Mouse (Mus musculus): ENCODE data around the gene Dnajc5.

The Dnajc5 gene

DNA sequence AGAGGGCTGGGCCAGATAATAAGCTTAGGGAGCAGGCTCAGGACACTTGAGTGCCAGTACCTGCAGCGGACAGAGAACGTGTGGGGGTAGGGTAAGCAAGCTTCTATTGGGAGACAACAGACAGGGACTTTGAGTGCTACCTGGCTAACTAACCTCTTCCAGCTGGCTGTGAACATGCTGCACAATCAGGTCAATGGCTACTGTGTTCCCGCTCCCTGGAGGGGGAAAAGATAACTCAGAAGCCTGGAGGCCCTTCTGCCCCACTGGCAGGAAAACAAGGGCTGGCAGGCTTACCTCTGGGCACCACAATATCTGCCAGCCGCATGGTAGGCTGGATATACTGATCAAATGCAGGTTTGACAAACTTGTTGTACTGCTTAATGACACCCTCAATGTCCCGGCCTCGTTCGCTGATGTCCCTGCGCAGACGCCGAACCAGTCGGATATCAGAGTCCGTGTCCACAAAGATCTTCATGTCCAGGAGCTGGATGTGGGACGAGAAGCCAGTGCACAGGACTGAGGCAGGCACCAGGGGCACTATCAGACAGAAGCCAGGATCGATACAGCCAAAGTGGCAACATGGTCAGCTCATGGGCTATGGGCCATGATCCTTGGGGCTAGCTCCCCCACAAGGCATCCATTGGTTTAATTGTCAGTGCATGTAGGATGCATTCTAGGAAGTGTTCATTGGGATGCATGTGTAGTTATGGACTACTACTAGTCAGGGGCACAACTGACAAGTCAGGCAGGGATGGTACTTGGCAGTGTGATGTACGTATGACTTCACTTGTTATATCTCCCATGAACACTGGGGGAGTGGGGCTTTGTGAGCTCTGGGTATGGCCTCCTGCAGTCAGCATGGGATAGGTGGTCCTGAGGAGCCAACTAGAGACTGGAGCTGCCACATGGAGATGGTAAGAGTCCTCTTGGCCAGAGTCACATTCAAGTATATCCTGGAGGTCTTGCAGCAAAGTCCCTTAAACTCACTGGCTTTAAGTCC is 52.9 kb downstream of the Dnajc5 start:
- DNase-seq = peak; percentile 52 to 59

DNA sequence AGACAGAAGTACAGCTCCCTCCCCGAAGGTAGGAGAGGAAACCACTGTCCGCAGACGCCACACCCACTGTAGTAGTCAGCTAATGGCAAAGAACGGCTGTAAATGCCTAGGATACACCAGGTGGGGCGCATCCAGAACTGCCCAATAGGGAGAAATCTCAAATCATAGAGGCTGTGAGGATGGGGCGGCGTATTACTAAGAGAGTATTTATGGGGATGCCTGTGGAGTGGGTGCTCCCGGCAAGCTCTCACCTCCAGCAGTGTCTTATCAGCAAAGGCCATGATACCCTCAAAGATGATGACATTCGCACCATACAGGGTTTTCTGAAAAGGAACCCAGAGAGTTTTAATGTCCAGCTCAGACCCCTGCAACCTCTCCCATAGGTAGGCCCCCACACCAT is 53.7 kb downstream of the Dnajc5 start:
- DNase-seq = peak in 1 of 2 experiments; percentile 3

DNA sequence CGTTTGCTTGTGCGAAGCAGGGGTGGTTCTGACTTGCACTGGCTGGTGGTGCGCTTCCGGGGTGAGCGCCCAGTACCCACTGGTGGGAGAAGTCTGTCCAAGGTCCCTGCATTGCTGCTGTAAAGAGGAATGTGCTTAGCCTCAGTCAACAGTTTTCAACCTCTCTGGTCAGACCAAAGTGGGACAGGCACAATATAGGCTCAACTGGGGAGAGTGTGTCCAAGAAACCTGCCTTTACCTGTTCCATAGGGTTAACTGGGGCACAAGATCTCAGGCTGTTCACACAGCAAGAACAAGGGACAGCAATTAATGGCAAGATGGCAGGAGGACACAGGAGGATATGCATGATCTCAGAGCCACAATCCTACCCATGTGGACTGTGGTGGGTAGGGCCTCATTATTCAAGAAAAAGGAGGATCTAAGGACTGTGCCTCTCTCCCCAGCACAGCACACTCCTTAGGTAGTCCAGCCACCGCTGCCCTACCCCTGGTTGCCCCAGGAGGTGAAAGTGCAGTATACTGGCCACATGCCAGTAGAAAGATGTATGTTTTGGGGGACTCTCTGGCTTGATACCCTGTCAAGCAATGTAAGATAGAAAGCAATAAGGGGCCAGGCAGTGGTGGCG is 54.7 kb downstream of the Dnajc5 start:
- no peak for DNase-seq

DNA sequence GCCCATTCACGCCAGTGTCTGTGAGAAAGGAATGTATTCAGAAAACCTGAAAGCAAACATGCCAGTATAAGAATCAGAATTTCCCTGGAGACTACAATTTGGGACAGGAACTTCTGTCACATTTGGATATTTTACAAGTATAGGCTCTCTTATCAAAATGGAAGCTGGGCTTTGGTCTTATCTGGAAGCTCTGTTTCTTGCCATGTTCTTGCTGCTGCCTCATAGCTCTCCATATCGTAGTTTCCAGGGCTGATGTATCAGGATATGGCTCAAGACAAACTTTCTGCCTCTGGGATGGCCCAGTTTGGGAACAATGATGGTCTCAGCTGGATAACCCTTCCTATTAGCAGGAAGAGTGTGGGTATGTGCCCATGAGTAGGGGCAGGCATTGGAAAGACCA is 56.3 kb downstream of the Dnajc5 start:
- DNase-seq = peak in 1 of 2 experiments; percentile 0

DNA sequence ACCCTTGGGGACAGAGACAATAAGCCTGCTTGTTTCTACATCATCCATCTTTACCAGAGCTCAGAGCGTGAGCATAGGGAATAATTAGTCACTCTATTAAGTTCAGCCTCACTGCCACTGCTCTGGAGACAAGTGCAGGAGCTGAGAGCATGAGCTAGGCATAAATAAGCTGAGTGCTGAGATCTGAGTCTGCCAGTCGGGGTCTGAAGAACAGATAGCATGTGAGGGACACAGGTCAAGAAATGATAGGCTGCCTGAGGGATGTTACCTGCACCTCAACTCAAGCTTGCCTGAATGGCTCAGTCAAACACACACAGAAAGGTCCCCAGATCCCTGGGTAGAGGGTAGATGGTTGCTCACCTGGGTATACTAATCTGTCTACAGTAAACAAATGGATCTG is 56.8 kb downstream of the Dnajc5 start:
- peak; percentile 3 to 12 for DNase-seq

GRCm38 (mm10) chr2:181577981-181578581 is 57.8 kb downstream of the Dnajc5 start:
- peak; percentile 47 to 49 for DNase-seq

DNA sequence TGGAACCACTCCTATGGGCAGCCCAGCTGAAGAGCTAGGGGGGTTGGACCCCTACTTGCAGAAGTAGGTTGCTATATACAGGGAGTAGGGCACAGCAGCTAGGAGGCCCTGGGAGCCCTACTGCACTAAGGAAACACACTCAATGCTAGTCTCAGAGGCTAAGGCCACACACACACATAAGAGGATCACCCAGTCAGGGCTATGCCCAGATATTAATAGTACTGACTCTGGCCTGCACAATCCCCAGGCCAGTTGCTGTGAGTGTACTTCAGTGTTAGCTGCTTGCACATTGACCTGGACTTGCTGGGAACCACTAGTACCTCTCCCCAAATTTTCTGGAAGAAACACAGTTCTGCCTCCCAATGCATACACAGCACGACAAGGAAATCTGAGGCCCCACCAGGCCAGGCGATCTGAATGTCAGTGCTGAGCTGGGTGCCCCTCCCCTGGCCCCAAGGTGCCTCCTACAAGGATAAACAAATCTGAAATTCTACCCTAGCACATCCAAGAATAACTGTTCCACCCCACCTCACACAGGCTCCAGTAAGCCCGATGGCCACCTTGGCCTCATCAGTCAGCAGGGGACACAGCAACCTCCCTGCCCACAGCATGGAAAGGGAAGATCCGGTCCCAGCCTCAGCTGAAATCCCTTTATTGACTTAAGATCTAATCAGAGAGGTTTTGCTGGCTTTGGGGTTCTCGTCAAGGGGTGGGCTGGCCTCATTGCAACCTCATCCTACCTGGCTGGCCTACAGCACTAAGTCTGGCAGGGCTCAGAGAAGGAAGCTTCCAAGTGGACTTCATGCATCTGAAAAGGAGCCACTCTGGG is 58.7 kb downstream of the Dnajc5 start:
- peak; percentile 6 to 13 for DNase-seq

GRCm38 (mm10) chr2:181579681-181580080 is 59.4 kb downstream of the Dnajc5 start:
- no peak for DNase-seq

- peak in 1 of 2 experiments; percentile 3 for DNase-seq
Observed at GRCm38 (mm10) chr2:181580131-181580772, 60.0 kb downstream of the Dnajc5 start.

DNA sequence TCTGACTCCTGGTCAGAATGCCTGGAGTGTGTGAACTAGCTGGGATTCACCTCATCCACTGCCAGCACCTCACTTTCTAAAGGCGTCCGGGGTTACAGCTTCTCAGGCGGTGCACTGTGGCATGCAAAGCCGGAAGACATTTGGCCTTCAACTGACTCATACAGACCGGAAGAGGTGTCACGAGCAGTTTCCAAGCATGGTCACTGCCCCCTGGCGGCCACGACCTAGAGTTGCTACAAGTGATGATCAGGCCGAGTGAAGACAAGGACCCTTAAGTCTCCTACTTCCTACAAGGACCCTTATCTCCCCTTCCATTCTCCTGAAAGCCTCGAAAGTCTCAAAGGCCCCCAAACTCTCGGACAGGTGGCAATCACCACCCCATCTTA is 60.7 kb downstream of the Dnajc5 start:
- peak; percentile 81 to 83 for DNase-seq

- DNase-seq = peak; percentile 85 to 87
Observed at GRCm38 (mm10) chr2:181581402-181582120, 61.3 kb downstream of the Dnajc5 start.

- DNase-seq = peak in 1 of 2 experiments; percentile 10
Observed at GRCm38 (mm10) chr2:181582358-181582757, 62.1 kb downstream of the Dnajc5 start.

DNA sequence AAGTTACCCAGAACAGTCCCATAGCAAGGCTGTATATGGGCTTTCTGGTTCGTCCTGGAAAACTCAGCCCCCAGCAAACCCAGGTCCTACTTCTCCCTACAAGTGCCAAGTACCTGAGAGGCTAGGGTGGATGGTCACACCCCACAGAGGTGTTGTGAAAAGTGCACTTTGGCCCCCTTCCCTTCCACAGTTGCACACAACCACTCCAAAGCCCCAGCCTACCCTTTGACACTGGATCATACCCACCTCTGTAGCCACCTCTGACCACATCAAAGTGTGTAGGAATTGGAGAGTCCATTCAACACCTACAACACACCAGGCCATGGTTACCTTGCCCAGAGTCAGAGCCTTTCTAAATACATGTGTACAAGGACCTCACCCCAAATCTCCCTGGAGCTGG is 62.7 kb downstream of the Dnajc5 start:
- DNase-seq = no peak

- no peak for DNase-seq
Observed at GRCm38 (mm10) chr2:181583460-181584257, 63.4 kb downstream of the Dnajc5 start.

DNA sequence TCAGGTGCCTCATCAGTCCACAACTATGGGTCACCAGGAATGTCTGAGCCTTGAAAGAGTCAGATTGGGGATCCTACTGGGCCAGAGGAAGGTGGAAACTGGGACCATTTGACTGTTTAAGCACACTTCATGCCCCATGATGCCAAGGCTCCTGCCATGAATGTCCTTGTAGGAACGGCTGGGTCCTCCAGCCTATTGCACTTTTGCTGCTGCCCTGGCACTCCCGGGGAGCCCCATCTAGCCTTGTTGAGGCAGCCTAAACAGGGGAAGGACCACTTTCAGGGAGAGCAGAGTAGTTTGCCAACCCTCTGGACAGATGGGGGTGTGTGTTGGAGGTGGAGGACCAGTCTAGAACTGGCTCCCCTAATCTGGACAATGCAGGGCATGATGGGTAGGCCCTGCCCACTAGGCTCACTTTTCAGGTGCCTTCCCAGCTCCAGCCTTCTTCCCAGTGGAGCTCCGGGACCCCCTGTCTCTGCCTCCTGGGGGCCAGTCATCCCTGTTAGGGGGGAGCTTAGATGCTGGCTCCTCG is 64.2 kb downstream of the Dnajc5 start, which contains the start of gene Uckl1:
TSS of gene Uckl1 (minus strand) at position 482 of the 532 bp plus-strand sequence.
- DNase-seq = no peak

- no peak for DNase-seq
Observed at GRCm38 (mm10) chr2:181585506-181585905, 65.2 kb downstream of the Dnajc5 start.

DNA sequence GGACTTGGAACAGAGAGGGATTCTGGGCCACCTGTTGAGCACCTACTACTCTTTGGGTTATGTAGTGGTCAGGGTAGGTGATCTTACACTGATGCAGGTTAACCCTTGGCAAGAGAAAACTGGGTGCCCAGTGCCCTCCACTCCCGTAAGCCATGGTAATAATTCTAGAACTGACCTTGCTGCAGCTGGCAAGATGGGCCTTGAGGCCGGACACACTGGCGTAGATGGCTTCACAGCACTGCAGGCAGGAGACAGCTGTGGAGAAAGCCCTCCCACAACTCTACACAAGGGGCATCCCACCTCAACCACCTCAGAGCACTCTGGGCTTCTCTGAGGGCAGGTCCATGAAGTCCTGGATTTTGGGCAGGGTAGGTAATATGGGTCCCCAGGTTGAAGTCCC is 65.8 kb downstream of the Dnajc5 start:
- no peak for DNase-seq

DNA sequence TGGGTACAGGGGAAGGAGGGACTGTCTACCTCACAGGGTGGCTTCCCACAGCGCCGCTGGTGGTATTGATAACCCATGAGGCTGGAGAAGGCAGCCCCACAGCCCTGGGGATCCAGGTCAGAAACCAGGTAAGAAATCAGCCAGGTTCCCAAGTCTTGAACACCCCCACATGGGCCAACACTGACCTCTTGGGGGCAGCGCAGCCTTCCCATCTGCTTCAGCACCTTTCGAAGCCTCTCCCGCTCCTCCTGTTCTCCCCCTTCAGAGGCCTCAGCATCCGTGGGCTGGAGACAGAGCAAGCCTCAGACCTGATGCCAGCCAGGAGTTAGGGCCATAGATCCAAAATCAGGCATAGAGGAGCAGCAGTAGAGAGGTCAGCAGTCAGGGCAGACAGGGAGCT is 67.5 kb downstream of the Dnajc5 start:
- DNase-seq = no peak

DNA sequence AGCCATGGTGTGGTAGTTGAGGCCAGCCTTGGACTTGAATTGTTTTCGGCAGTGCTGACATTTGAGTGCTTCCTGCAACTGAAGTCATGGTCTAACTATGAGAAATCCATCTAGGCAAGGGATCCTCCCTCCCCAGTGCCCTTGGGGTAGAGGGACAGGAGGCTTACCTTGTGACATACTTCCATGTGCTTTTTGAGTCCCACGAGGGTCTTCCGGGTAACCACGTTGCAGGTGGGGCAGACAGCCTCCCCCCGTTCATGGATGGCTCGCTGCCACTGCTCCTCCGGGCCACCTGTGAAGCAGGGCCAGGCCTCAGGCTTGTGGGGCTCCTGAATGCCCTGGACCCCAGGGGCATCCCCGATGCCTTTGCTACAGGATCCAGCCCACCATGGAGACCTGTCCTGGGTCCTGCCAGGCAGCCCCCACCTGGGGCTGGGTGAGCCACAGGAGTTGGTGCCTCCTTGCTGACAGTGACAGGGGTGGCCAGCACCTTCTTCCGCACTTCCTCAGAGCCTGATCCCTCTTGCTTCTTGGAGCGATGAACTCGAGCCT is 68.0 kb downstream of the Dnajc5 start:
- DNase-seq = no peak

Data from cerebellum, postnatal 36 days (tissue).